Mouse (Mus musculus): ENCODE measurements at regions not wholly inside any gene's neighbourhood (a gene's known extent, or its start where the extent isn't known, plus 50 kb on each side); places are given as distances from the start of the nearest gene placed in this dataset.

DNA sequence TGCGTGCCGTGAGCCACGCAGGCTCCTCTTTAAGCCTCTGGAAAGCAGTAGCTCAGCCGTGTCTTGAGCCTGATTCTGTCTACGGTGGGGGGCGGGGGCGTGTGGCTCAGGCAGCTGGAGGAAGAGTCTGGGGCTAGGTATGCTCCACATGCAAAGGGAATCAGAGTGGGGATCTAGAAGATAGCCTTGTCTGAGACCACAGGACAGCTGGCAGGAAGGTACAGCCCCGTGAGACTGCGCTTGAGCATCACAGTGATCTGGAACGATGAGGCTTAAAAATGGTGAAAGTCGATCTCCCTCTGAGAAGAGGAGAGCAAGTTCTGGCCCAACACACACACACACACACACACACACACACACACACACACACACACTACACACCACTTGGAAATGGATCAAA is 488.7 kb downstream of the Fam19a5 start:
- ATAC-seq (replicated peaks; ENCODE audit: low FRiP score, low TSS enrichment, poor library complexity, severe bottlenecking) = no peak

DNA sequence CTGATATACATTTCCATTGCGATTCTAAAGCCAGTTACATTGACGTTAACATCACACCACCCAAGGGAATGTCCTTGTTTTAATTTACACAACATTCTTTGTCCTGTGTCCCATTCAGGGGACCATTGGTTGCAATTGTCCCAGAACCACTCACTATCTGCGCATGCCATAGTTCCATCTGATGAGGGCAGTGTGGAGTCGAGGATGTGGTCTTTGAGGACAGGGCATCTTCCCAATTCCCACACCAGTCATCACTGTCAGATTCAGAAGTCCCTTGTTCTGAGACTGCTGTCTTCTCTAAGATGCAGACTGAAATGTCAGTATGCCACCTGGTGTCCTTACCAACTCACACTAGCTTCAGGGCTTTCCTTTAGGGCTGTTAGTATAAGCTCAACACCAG is 489.6 kb downstream of the Fam19a5 start:
- no peak for ATAC-seq (replicated peaks; ENCODE audit: low FRiP score, low TSS enrichment, poor library complexity, severe bottlenecking)

DNA sequence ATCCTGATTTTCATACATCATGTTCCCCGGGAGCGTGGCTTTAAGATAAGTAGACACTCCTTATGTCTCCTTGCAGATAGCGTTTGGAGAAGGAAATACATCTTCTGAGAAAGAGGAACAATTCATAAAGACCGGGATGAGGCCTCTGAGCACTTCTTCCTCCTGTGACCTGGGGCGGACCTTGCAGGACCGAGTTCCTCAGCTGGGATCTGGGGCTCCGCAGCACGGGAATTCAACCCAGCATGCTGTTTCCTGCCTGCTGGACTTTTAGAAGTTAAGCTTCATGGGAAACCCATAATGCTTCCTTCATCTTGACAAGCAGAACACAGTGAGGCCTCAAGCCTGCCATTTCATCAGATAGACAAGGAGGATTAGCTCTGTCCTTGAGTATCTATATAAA is 491.4 kb downstream of the Fam19a5 start:
- ATAC-seq (replicated peaks; ENCODE audit: low FRiP score, low TSS enrichment, poor library complexity, severe bottlenecking) = no peak

DNA sequence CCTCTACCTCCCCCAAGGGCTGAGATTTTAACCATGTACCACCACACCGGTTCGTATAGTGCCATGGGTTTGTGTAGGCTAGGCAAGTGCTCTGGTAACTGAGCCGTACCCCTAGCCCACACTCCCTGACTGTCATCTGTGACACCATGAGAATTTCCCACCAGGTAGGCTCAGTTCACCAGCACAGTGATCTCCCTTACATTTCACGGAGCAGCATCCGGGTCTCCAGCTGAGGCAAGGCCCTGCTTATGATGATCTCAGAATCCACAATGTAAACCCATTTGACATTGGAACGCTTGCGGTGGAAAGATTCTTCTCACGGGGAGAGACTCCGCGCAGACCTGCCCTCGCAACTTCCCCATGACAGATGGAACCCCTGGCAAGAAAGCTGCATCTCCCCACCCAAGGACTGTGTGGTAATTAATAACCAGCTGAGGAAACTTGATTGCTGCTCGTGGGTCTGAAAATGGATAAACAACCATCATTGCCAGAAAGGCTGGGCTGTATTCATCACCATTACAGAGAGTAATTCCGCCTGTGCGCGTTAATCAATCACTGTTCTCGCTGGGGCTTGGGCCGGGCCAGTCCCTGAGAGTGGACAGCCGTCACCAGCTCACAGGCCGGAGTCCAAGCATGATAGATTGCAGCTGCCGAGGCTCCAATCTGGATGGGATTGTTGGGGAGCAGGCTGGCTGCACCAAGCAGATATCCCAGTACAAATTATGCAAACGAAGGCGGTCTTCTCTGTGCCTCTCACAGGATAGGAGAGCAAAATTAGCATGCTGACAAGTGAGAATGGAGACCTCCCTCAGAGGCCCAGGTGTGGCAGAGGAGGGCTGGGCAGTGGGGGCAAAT is 492.3 kb downstream of the Fam19a5 start:
- no peak for ATAC-seq (replicated peaks; ENCODE audit: low FRiP score, low TSS enrichment, poor library complexity, severe bottlenecking)

DNA sequence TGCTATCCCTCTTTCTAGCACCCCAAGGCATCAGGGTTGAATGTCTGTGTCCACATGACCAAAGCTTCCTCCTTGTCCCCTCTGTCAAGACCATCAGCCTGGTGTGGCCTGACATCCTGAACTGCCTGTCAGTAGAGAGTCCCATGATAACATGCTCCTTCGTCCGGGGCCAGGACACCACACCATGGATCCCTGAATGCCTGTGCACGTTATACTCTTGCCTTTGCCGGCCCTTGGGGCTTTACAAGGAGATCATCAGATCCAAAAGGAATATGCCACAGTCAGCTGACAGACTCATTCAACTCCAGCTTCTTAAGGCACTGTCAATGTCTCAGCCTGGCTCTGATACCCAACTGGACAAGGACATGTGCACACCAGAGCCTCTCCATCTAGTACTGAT is 493.5 kb downstream of the Fam19a5 start:
- ATAC-seq (replicated peaks; ENCODE audit: low FRiP score, low TSS enrichment, poor library complexity, severe bottlenecking) = no peak

DNA sequence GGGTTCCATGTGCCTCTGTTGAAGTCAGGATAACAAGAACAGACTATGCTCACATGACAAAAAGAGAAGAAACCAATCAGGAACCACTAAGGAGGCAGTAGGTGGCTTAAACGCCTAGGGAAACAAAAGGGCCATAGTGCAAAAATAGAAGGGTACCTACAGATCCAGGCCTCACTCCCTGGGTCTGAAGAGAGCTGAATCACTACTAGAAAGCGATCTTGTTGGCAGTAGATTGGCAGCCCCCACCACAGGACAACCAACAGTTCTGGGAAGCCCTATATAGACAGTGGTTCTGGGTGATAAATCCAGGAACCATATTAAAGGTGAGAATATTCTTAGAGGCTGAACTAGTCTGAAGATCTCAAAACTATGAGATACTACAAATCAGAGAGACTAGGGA is 498.7 kb downstream of the Fam19a5 start:
- no peak for ATAC-seq (replicated peaks; ENCODE audit: low FRiP score, low TSS enrichment, poor library complexity, severe bottlenecking)

DNA sequence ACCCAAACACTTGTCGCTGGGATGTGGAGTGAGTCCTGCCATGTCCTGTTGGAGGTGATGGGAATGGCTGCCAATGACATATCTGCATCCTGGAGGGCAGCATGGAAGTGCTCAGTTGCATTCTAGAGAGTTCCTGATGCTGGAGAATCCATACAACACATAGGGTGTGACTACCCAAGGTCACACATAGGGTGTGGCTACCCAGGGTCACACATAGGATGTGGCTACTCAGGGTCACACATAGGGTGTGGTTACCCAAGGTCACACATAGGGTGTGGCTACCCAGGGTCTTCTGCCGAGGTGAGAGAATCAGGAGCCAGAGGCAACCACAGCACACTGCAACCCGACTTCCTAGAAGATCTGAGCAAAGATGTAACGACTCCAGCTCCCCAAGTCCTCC is 514.0 kb downstream of the Fam19a5 start:
- no peak for ATAC-seq (replicated peaks; ENCODE audit: low FRiP score, low TSS enrichment, poor library complexity, severe bottlenecking)

DNA sequence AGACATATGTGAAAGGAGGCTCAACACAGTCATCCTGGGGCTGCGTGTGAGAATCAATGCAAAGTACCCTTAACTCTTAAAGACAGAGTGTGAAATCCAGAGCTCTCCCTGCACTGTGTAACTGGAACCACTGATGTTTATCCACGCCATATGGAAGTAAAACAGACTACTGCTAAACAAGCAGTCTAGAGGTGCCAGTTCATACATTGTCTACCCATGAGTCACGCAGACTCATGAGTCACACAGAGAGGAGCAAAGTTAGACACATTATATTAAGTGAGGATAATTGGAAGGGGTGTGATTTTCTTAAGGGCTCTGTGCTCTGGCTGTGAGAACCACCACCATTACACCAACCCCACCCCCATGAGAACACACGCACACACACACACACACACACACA is 516.8 kb downstream of the Fam19a5 start:
- ATAC-seq (replicated peaks; ENCODE audit: low FRiP score, low TSS enrichment, poor library complexity, severe bottlenecking) = no peak

DNA sequence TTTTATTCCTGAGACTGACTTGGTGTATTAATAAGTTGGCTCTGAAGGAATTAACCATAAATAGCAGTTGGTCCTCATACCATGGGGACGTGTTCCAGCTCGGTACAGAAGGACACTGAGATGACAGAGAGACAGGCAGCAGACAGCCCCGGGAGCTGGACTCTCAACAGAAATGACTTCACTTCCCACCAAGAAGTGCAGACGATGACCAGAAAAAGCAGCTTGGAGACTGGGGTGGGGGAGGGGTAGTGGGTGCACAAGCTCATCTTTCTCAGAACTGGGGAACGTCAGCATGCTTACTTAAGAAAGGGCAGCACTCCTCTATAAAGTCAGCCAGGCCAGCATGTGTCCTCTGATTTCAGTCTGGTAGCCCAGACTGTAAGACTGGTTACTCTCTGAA is 518.9 kb downstream of the Fam19a5 start:
- ATAC-seq (replicated peaks; ENCODE audit: low FRiP score, low TSS enrichment, poor library complexity, severe bottlenecking) = no peak

DNA sequence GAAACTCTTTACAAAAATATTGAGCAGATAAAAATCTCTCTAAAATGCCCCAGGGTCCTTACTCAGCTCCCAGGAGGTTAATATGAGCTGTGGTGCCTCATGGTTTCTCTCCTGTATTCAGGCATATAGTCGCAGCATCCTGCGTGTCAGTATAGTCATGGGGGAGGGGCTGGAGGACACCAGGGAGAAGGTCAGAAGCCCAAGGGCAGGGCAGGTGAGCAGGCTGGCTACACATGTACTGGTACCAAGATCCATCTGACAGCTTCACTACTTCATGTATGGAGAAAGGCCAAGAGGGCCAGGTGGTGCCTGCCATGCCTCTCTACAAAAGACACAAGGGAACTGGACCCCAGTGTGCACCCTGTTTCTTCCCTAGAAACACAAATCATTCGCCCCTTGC is 524.4 kb downstream of the Fam19a5 start:
- ATAC-seq (replicated peaks; ENCODE audit: low FRiP score, low TSS enrichment, poor library complexity, severe bottlenecking) = no peak

DNA sequence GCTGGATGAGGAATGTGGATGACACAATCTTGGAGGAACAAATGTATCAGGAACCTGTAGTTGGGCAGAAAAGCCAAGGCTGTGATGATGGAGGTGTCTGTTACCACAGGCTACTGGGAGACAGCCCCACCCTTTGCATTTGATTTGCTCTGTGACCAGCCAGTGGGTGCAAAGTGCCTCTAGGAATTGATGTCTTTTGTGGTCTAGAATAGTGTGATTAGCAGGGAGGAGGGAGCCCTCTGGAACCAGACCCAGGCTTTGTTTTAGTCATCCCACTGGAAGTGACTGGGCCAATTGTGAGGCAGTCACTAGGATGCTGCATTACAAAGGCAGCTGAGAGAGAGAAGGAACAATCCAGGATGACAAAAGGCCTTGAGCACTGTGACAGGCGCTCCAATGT is 527.4 kb upstream of the Zdhhc25 start:
- ATAC-seq (replicated peaks; ENCODE audit: low FRiP score, low TSS enrichment, poor library complexity, severe bottlenecking) = no peak

DNA sequence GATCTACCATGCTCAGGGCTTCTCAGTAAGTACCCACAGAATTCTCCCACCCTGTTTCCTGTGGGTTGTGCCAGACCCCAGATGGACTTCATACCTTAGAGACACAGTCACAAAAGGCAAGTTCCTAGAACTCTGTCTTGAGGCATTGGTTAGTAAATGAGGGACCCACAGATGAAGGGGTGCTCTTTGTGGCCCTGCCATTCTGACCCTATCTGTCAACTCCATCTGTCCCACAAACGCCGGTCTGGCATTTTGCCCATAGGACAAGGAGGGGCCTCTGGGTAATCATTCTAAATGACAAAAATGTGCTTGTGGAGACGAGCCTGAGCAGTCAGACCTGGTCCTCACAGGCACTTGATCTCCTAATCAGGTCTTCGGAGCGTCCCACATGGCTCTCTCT is 516.2 kb upstream of the Zdhhc25 start:
- ATAC-seq (replicated peaks; ENCODE audit: low FRiP score, low TSS enrichment, poor library complexity, severe bottlenecking) = no peak

DNA sequence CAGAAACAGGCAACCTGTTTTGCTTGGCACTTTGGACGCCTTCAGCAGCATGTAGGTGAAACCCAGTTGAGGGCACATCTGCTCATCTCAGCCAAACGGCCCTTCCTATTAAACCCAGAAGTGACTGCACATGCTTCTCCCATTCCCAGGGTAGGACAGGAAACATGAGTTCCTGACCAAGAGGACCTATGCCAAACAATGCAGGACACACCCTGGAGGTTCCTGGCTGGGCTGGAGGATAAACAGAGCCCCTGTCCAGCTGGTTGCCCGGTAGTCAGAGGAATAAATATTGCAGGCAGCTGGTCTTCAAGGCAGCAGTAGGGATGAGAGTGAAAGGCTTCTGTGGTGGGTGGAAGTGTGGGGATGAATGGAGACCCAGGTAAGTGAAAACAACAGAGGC is 514.5 kb upstream of the Zdhhc25 start:
- no peak for ATAC-seq (replicated peaks; ENCODE audit: low FRiP score, low TSS enrichment, poor library complexity, severe bottlenecking)

DNA sequence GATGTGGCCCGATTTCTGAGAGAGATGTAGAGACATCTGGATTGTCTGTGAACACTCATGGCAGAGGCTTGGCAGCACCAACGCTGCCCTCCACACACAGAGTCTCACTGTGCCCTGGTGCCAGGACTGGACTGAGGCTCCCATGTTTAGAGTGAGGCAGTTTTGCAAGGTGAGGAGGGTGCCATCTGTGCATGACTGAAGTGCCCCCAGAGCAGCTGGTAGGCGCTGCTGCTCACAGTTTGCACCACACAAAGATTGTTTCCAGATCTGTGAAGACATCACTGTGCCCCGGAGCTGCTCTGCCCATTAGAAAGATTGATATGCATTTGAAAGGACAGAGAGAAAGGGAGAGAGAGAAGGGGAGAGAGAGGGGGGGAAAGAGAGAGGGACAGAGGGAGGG is 510.6 kb upstream of the Zdhhc25 start:
- no peak for ATAC-seq (replicated peaks; ENCODE audit: low FRiP score, low TSS enrichment, poor library complexity, severe bottlenecking)

DNA sequence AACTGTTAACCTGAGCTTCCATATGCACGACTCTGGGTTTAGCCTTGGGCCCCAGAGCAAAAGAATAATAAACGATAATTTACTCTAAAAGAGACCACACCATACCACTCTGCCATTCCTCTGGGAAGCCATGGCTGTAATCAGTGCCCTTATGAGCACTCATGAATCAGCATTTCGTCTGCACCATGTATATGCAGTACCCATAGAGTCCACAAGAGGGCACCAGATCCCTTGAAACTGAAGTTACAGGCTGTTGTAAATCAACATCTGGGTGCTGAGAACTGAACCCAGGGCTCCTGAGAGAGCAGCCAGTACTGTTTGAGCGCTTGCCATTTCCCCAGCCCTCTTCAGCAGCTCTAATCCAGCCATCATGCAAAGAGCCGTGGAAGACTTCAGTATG is 508.7 kb upstream of the Zdhhc25 start:
- no peak for ATAC-seq (replicated peaks; ENCODE audit: low FRiP score, low TSS enrichment, poor library complexity, severe bottlenecking)

DNA sequence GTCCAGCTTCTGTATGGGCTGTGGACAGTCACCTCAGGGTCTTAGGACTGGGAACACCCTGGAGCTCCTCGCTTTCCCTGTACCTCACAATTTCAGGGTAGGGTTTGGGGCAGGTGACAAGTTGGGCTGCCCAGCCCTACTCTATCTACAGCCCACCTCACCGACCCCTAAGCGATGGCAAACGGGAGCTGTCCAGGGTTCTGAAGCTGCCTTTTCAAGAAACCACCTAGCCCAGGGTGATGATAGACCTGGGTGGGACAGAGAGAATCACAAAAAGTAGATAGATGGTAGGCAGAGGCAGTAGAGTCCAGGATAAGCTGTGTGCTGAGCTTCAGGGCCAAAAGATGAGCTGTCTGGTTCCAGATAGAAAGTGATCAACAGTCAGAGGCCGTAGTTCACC is 479.7 kb upstream of the Zdhhc25 start:
- no peak for ATAC-seq (replicated peaks; ENCODE audit: low FRiP score, low TSS enrichment, poor library complexity, severe bottlenecking)

DNA sequence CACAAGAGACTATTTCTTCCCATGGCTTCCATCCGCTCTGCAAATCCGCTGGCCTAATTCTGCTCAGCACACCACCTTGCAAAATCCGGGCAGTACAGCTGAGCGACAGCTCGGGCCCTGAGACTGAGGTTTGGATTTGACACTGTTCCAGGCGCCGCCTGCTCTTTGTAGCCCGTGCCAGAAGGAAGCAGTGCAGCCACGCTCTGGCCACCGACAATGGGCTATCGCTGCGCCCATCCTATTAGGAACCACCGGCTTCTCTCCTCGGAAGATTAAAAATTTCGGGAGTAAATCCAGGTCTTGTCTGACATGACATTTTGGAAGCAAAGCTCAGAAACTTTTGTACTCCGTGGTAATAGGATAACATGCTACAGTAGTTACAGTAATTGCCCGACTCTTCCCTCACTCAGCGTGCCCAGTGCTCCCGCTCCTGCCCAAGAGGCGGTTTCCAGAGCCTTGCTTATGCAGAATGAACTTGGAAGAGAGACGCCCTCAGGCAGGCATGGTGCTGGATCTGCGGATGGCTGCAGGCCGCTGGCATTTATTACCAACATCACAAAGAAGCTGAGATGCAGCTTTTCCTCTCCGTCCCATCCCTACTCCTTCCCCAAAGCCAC is 476.1 kb upstream of the Zdhhc25 start:
- ATAC-seq (replicated peaks; ENCODE audit: low FRiP score, low TSS enrichment, poor library complexity, severe bottlenecking) = no peak

DNA sequence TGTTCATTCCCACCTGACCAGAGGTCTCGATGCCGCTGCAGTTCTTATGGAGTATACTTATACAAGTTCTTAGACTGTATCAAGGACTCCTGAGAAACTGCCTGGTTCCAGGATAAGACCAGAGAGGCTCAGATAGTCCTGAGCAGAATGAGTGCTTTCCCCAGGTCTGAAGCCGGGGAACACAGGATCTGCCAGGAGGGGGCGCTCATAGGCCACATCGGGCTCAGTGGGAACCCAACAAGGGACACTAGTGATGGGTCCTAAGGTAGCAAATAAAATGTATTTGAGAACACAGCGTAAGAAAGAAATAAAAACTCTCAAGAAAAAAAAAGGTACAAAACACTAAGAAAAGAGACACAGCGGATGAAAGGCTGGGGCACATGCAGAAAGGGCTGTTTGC is 454.0 kb upstream of the Zdhhc25 start:
- ATAC-seq (replicated peaks; ENCODE audit: low FRiP score, low TSS enrichment, poor library complexity, severe bottlenecking) = no peak

DNA sequence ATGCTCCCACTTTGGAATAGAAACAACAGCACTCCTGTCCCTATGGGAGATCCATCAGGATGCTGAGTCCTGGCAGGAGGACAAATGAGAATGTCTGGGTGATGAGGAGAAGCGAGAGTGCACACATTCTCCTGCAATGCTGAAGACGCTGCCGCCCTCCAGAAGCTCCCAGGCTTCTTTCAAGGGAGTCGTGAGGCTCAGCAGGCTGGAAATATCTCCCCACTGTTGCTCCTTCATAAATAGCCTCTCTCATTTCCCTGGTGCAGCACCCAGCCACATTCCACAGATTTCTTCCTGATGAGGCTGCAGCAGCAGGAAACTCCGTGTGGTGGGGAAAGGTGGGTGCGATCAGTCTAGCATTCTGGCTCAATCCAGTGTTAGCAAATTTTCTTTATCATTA is 448.9 kb upstream of the Zdhhc25 start:
- no peak for ATAC-seq (replicated peaks; ENCODE audit: low FRiP score, low TSS enrichment, poor library complexity, severe bottlenecking)

DNA sequence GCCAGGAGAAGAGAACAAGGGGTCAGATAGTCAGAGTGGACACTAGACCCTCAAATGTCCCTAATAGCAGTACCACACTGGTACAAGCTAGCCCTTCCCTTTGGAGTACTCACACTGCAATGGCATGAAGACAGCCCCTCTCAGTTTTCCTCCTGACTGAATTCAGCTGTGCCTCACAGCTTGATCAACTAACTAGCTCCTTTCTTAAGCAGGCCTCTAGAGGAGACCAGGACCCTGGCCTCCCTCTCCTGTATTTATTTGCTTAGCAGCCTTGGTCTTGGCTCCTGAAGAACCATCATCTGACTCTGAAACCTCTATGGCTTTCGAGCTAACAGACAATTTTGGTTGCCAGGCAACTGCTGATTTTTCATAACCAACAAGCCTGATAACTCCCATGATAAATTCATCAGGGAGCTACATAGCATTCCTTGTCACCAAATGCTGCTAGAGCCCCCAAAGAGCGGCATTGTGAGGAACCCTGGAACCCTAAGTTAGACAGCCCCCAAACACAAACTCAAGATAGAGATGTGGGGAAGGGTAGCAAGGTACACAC is 440.4 kb upstream of the Zdhhc25 start:
- ATAC-seq (replicated peaks; ENCODE audit: low FRiP score, low TSS enrichment, poor library complexity, severe bottlenecking) = no peak

DNA sequence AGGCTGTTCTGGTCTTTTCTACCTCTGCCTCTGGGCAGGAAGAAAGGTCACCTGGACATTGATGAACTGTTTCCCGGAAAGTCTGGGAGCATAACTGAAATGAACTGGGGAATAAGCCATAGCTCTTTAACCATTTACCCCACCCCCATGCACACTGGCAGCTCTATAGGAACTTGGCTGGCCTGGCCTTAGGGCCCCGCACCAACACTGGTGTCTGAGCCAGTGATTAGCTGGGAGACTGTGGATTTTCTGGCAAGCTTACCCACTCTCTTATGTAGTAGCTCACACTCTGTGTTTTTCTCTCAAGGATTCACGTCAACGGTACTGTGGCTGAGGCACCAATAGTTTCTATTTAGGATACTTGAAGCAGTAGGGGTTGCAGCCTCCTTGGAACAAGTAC is 439.8 kb upstream of the Zdhhc25 start:
- no peak for ATAC-seq (replicated peaks; ENCODE audit: low FRiP score, low TSS enrichment, poor library complexity, severe bottlenecking)

All from megakaryocyte-erythroid progenitor cell, adult 5-6 weeks (primary cell).